Mouse (Mus musculus): ENCODE measurements around the gene Fgb.

GRCm38 (mm10) chr3:82999995-83000394, 49.7 kb downstream of the Fgb start:
- no peak for TF ChIP-seq CTCF (IDR thresholded peaks at IDR 0.05; ENCODE audit: control insufficient read depth, insufficient read depth, low read length)
- TF ChIP-seq POLR2A (IDR thresholded peaks at IDR 0.05; ENCODE audit: borderline replicate concordance, control insufficient read depth, low read depth, low read length) = no peak

Data from bone marrow, adult 2 months (tissue).